Mouse (Mus musculus) frontal cortex, postnatal 25 days (tissue): ENCODE data around the gene Wdr93.
"Not testable (repeated sequence)": the region's sequence is repeated elsewhere in the genome, so short reads cannot be mapped to it uniquely, and the experiment has no call there.

Experiments
- DNase-seq, 2 experiments: peaks; one replicate each; pipeline ENCODE4 v3.0.0; 2022; ENCODE audit warnings: low spot score in 2 of 2

Wdr93 gene

GRCm38 (mm10) chr7:79749511-79749910, 6.5 kb downstream of the Wdr93 start:
- DNase-seq: no peak

DNA sequence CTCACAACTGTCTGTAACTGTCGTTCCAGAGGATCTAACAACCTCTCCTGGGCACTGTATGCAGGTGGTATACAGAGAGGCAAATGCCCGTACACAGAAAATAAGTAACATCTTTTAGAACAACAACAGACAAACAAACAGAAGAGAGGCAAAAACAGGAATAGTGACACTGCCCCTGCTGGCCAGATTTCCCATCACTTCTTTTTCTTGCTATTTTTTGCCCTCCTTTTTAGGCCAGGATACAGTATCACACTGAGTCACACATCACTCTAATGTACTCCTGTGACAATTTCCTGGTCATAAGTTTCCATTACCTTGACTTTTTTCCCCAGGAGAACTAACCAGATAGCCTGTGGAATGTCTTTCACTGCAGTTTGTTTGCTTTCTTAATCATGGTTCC, 13.4 kb downstream of the Wdr93 start:
- DNase-seq: no peak

- DNase-seq: no peak
These were observed 15.2 kb downstream of the Wdr93 start for GRCm38 (mm10) chr7:79758176-79758575.

GRCm38 (mm10) chr7:79759766-79760165, 16.8 kb downstream of the Wdr93 start:
- DNase-seq: no peak

GRCm38 (mm10) chr7:79761124-79761876, 18.3 kb downstream of the Wdr93 start:
- no peak for DNase-seq

GRCm38 (mm10) chr7:79762106-79762505, 19.1 kb downstream of the Wdr93 start:
- DNase-seq: no peak

- DNase-seq: no peak
These were observed 23.0 kb downstream of the Wdr93 start for GRCm38 (mm10) chr7:79765991-79766390.

- no peak for DNase-seq
These were observed 26.7 kb downstream of the Wdr93 start for GRCm38 (mm10) chr7:79769664-79770063.

DNA sequence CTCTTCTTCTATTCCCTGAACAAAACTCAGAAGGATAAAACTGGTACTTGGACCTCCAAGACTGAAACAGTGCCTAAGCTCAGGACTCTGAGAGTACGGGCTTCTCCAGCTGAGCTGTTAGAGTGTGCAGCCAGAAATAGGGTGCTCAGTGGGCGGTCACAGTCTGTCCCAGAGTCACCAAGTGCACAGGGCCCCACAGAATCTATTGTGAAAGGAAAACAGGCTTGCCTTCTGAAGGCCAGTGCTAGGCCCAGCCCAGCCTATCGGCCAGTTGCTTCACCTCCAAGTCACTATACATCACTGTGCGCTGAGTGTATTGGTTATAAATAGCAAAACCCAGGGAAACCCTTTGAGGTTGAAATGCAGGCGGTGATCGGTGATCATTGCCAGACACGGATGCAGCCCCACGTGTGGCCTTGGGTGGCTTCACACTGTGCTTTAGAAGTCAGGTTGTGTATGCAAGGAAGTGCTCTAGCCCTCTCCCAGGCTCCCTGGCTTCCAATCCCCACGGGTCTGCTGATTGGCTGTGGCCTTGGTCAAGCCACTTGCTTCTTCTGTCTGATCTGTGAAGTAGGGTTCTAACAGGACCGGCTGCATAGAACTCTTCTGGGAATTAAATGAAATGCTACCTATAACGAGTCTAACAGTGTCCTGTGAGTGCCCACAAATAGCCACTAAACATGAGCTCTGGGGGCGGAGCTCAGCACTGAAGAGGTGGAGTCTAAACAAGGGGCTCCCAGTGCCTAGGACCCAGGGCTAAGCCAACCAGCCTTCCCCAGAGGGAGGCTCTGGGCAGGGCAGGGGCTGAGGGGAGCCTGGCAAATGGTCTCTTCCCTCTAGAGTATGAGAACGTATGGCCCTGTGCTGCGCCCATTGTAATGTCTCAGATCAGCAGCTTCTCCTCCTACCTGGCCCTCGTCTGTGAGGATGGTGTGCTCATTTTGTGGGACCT, 28.9 kb downstream of the Wdr93 start:
- no peak for DNase-seq

GRCm38 (mm10) chr7:79780647-79781626, 38.0 kb downstream of the Wdr93 start:
- DNase-seq: peak; percentile 59 to 70

- no peak for DNase-seq
These were observed 39.0 kb downstream of the Wdr93 start for GRCm38 (mm10) chr7:79781826-79782515.

- no peak for DNase-seq
These were observed 39.5 kb downstream of the Wdr93 start for GRCm38 (mm10) chr7:79782516-79782855.

DNA sequence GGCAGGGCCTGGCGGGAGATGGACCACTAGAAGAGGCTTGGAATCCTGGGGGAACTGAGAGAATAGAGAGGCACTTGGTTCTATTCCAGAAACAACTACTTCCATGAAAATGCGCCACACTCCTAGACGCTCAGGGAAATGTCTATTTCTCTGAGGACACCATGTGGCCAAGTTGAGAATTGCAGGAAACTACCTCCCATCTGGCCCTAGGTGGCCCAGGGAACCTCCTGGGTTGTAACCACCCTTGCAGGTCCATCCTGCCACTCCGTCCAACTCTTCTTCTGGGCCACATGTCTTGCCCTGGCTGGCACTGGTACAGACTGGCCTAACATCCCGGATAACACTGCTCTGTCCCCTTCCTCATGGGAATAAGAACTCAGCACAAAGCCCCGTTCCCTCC, 43.3 kb downstream of the Wdr93 start:
- DNase-seq: peak; percentile 42 to 62

DNA sequence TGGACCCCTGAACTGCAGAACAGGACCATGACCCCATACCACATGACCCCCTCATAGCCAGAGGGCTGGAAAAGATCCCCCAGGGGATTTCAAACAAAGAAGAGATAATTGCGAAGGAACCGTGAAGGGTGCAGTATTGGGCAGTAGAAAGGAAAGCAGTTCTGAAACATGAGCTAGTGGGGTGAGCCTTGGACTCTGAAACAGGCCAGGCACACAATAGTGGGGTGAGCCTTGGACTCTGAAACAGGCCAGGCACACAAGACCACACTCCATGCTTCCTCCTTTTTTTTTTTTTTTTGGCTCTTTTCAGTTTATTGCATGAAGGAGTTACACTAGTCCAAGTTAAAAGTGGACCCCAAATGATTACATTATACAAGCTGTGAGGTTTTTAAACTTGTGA, 46.8 kb downstream of the Wdr93 start:
- not testable (repeated sequence) for DNase-seq

- no peak for DNase-seq
These were observed 49.9 kb downstream of the Wdr93 start for GRCm38 (mm10) chr7:79792635-79793421.

- DNase-seq: no peak
These were observed 50.7 kb downstream of the Wdr93 start, which contains the start of gene Mesp1 for GRCm38 (mm10) chr7:79793688-79794087. Mesp1 (minus strand) TSS chr7:79793788.

DNA sequence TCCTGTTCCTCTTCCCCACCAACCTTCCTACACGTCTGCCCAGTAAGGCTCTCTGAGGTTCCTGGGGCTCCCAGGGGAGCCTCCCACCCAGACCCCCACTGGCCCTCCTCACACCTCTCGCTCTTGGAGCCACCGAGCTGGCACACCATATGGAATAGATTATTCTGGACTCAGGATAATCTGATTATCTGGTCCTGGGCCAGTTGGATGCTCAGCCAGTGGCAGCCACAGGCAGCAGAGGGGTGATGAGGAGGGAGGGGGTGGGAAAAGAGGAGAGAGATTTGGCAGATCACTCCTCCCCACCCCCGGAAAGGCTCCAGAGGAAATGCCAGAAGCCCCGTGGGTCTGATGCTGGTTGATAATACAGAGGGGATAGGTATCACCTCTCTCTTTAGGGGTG, 55.6 kb downstream of the Wdr93 start:
- DNase-seq: no peak

- DNase-seq: peak; percentile 78 to 83
These were observed 56.1 kb downstream of the Wdr93 start for GRCm38 (mm10) chr7:79799048-79799447.

GRCm38 (mm10) chr7:79799506-79799905, 56.5 kb downstream of the Wdr93 start:
- no peak for DNase-seq

DNA sequence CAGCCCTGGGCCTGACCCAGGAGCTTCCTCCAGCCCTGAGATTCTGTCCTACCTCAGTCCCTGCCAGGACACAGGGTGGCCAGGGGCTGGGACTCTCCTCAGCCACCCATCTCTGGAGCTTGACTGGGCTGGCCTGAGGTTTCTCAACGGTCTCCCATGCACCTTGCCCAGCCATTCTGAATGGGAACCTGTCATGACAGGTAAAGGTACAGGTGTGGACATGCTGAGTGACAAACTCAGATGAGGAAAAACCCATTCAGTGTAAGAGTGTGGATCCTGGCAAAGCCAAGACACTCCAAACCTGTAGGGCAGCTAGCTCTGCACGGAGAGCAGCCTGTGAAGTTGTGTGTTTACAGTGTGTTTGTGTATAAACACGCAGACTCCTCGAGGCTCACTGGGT, 57.4 kb downstream of the Wdr93 start:
- no peak for DNase-seq
